Mouse (Mus musculus) fibroblast of lung, adult 2 months (primary cell): ENCODE measurements around the gene Polr2b.

Experiments
- DNase-seq: peaks from one replicate; pipeline ENCODE4 v3.0.0-alpha.2; 2011; ENCODE audit warnings: low read depth

Gene Polr2b

DNA sequence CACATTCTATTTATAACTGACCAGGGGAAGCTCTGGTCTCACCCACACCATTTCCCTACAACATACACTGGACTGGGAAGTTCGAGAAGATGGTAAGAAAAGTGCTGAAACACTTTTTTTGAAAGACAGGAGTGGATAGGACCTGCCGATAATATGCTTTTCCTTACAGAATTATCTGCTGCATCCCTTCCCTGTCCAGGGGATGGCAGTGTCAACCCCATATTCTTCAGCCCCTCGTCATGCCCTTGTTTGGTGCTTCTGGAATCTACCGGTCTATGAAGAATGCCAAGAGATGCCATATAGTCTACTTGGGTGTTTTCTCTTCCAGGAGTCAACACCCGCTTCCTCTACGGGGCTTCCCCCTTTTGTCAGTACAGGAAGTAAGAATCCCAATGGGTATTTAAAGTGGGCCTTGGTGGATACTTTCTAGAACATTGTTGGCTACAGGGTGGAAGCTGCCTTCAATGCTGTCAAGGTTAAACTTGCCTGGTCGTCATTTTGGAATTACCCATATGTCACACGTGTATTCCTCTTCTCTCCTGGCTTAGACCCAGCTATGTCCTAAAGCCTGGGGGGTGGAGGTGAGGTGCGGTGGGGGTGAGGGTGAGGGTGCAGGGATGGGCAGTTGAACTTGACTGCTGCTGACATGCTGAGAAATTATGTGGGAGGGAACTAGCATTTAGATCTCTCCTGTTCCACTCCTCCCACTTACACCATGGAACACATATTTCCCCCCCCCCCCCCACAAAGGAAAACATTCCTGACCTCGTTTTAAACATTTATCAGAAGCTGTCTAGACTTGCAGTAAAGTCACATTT lies 76.9 kb downstream of the Polr2b start:
- no peak for DNase-seq

DNA sequence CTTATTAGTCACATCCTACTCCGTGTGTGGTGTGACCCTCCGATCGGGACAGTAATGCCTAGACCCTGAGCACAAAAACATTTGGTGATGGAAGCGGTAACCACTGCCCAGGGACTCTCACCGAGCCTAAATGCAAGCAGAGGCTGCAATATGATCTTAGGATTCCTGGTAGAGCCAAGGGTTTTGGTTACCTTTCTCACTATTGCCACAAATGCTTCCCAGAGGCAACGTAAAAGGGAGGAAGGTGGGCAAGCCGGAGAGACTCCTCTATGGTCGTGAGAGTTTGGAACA lies 77.4 kb downstream of the Polr2b start:
- DNase-seq = no peak

DNA sequence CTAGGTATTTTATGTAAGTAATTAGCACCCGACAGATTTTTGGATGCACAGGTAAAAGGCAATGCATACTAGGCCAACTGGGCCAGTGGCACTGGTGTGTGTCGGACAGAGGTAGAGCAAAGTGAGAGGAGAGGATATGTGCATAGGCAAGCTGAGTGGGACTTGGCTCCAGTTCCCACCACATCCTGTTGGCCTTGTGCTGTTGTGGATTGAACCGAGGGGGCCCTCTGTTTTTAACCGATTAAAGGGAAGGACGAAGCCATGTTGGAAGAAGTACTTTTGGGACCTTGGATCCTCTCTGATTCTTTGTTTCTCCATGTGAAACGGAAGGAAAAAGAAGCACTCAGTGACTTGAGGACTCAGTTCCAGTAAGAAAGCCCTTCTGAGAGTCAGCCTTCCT lies 78.4 kb downstream of the Polr2b start:
- DNase-seq = no peak

DNA sequence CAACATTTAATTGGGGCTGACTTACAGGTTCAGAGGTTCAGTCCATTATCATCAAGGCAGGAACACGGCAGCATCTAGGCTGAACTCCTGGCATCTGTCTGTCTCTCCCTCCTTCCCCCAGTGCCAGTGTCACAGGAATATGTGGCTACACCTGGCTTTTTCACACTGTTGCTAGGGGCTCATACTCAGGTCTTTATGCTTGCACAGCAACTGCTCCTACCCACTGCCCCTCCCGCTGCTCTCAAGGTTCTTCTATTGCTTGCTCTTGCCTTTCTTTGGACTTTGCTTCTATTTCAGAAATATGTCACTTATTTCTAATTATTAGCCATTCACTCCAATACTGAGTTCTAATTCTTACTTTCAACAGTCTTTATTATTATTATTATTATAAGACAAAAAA lies 80.3 kb downstream of the Polr2b start:
- no peak for DNase-seq

DNA sequence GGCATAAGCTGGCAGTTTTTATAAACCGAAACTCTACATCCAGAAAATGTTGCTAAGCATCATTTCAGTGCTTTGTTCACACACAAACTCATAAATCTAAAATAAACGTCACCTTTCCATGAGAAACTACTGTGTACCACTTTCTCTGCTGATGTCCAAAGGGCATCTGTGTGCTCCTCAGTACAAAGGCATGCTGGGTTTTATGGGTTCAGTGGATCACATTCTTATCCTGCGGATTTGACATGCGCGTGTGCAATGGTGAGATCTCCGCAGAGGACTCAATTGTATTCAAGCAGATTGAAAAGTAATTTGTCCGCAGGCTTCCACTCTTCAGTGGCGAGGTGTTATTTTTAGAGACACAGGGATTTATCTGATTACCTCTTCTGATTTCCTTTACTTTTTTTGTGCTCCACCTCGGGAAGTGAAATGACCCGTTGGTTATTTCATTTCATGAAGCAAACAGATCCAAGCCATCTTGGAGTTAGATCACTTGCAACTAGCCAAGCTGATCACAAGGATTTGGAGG lies 83.2 kb downstream of the Polr2b start:
- no peak for DNase-seq

DNA sequence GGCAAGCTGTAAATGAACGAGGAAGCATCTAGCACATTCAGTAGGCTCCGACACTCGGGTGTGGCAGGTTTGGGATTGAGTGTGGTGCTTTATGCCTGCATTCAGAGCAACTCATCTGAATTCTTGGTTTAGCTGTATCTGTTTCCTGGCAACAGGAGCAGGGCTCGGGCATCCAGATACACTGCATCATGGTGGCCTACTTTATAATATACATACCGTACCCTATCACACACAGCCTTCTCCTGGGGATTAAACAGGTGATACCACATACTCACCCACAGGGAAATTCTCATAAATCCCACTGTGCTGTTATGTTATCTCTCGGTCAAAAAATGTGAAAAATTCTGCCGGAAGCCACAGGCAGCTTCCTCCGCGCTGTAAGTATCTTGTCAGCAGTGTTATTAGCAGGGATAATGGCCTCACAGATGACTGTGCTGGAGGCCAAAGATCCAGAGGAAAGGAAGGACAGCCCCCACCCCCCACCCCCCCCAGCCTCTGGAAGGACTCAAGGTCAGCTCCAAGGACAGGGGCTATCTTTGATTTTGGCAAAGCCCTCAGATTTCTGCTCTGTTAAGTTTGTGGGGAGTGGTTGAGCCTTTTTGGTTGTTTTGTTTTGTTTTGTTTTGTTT lies 84.2 kb downstream of the Polr2b start:
- no peak for DNase-seq

DNA sequence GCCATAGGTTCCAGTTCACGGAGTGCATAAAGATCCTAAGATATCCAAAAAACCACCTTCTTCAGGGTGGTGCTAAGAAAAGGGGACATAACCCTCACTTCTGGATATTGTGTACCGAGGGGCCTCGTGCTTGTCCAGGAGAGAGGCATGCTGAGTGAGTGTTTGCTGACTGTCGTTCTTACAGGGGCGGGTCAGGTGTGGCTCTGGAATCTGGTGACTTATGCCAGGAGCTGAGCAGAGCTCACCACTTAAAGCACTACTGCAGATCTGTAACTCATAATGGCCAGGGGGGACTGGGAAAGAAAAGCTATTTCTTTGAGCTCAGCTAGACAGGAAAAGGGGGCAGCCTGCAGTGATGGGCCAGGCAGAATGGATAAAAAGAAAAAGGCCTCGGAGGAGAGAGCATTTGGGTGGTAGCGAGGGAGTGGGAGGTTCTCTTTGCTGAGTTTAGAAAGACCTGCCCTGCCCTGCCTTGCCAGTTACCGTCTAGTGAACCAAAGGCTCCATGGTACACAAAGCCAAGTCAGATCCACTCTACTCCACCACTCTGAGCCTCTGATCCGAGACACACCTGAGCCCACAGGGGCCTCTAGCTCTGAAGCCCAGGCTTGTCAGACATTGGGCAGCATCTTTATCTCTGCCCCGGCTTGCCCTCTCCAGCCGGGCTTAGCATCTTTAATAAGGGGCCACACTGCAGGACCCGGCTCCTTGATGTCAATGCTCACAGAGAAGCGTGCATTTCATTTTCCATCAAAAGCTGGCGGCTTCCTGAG lies 88.5 kb downstream of the Polr2b start:
- DNase-seq = no peak
